Mouse (Mus musculus): Measurements from ENCODE around the gene Nbeal2. TPM values are rescaled to one million over a fixed set of nuclear protein-coding genes. Genes with fewer than 3 reads are reported as not detected.

Gene Nbeal2
- polyA plus RNA-seq, 1 experiment from 2014 or later, result 4.8 TPM

DNA sequence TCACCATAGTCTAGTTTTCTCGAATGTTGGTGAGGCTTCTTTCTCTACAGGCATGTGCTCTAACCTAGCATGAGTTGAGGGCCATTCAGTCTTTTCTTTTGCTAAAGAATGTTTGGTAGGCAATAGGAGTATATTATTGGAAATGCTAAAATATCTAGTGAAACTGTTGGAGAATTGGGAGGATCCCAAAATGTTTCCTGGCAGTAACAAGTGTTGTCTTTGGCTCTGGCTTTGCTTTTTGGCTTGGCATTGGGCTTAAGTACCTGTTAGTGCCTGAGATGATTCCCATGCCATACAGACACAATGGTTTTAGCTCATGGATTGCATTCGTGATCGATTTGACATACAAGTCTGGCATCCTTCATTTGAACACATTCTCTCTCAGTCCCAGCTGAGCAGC lies 42.5 kb downstream of the Nbeal2 start:
- no peak for ATAC-seq (ENCODE audit: low read depth)
- Histone ChIP-seq H3K27ac (ENCODE audit: low read depth, low read length) (no peak overlapping the region), H3K4me1 (ENCODE audit: control insufficient read depth, insufficient read depth, low read length) (no peaks in the 10 kb centered on the region), H3K4me2 (ENCODE audit: low read depth, low read length) (no peak overlapping the region), H3K36me3 (ENCODE audit: control insufficient read depth, insufficient read depth, low read length) (peaks cover 26% of the 10 kb centered on the region), H3K9me3 (ENCODE audit: control insufficient read depth, low read length) (no peaks in the 10 kb centered on the region), H3K27me3 (ENCODE audit: control insufficient read depth, insufficient read depth, low read length) (no peaks in the 10 kb centered on the region), H3K4me3 (ENCODE audit: low read depth, low read length) (no peak overlapping the region), H3K9ac (replicated peaks; ENCODE audit: low read depth, low read length) (no peak overlapping the region)
- WGBS, result 85% methylated on average over 3 of the region's 3 CpGs

DNA sequence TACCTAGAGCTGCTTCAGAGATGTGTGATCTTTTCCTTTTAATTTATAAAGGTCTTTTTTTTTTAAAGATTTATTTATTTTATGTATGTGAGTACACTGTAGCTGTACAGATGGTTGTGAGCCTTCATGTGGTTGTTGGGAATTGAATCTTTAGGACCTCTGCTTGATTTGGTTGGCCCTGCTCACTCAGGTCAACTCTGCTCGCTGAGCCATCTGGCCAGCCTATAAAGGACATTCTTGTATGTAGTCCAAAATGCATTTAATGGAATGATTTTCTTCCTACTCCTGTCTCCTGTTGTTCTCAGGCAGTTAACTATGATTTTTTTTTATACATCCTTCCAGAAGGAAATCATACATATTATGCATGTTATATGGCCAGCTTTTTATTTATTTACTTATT lies 70.4 kb downstream of the Nbeal2 start:
- Histone ChIP-seq H3K9me3 (ENCODE audit: control insufficient read depth, low read length) (no peaks in the 10 kb centered on the region), H3K9ac (replicated peaks; ENCODE audit: low read depth, low read length) (no peak overlapping the region), H3K36me3 (ENCODE audit: control insufficient read depth, insufficient read depth, low read length) (peaks cover 3% of the 10 kb centered on the region; the same call in 1 of the 2 replicates), H3K27me3 (ENCODE audit: control insufficient read depth, insufficient read depth, low read length) (no peaks in the 10 kb centered on the region), H3K4me3 (ENCODE audit: low read depth, low read length) (no peak overlapping the region), H3K27ac (ENCODE audit: low read depth, low read length) (no peak overlapping the region), H3K4me2 (ENCODE audit: low read depth, low read length) (no peak overlapping the region), H3K4me1 (ENCODE audit: control insufficient read depth, insufficient read depth, low read length) (no peaks in the 10 kb centered on the region)
- ATAC-seq (ENCODE audit: low read depth), result no peak
- 86% methylated on average over 1 of the region's 1 CpGs for WGBS

GRCm38 (mm10) chr9:110582161-110582560 lies 71.8 kb downstream of the Nbeal2 start:
- 87% methylated on average over 2 of the region's 2 CpGs for WGBS
- Histone ChIP-seq H3K4me1 (ENCODE audit: control insufficient read depth, insufficient read depth, low read length) (no peaks in the 10 kb centered on the region), H3K4me3 (ENCODE audit: low read depth, low read length) (no peak overlapping the region)

More at GRCm38 (mm10) chr9:110582161-110582560, 71.8 kb downstream of the Nbeal2 start:
- no peak overlapping the region for H3K27ac ChIP-seq (ENCODE audit: low read depth, low read length)
- no peak overlapping the region for H3K9ac ChIP-seq (replicated peaks; ENCODE audit: low read depth, low read length)
- peaks cover 6% of the 10 kb centered on the region for H3K36me3 ChIP-seq (ENCODE audit: control insufficient read depth, insufficient read depth, low read length)
- no peaks in the 10 kb centered on the region for H3K27me3 ChIP-seq (ENCODE audit: control insufficient read depth, insufficient read depth, low read length)
- no peak overlapping the region for H3K4me2 ChIP-seq (ENCODE audit: low read depth, low read length)
- H3K9me3 ChIP-seq (ENCODE audit: control insufficient read depth, low read length), result no peaks in the 10 kb centered on the region
- ATAC-seq (ENCODE audit: low read depth), result no peak

Small RNA genes within 50 kb of the gene (microRNA-seq; reads per million reads assigned to microRNA genes)
- gene Mir8107, result not detected

Other genes starting within 250 kb of the Nbeal2 start
- 25.3 TPM in 2 replicates for gene Ptpn23, start 245.9 kb downstream of the Nbeal2 start, polyA plus RNA-seq (2014; fragmentation: Nextera tagmentation; extraction: Ambion mirVana)
- 0.23 and 1.6 TPM in 2 replicates for gene Ngp, start 234.4 kb downstream of the Nbeal2 start, polyA plus RNA-seq (2014; fragmentation: Nextera tagmentation; extraction: Ambion mirVana)
- gene Klhl18, start 177.5 kb downstream of the Nbeal2 start, polyA plus RNA-seq (2014; fragmentation: Nextera tagmentation; extraction: Ambion mirVana), result 24.1 and 24.3 TPM in 2 replicates
- 3.5 and 3.7 TPM in 2 replicates for gene Kif9, start 177.2 kb downstream of the Nbeal2 start, polyA plus RNA-seq (2014; fragmentation: Nextera tagmentation; extraction: Ambion mirVana)
- 56.6 and 61.2 TPM in 2 replicates for gene Setd2, start 121.6 kb downstream of the Nbeal2 start, polyA plus RNA-seq (2014; fragmentation: Nextera tagmentation; extraction: Ambion mirVana)
- 14.1 and 21.4 TPM in 2 replicates for gene Nradd, start 29.7 kb downstream of the Nbeal2 start, polyA plus RNA-seq (2014; fragmentation: Nextera tagmentation; extraction: Ambion mirVana)
- gene Ccdc12, start 2.3 kb upstream of the Nbeal2 start, polyA plus RNA-seq (2014; fragmentation: Nextera tagmentation; extraction: Ambion mirVana), result 101 and 112 TPM in 2 replicates
- 0.50 and 0.66 TPM in 2 replicates for gene Myl3, start 87.7 kb upstream of the Nbeal2 start, polyA plus RNA-seq (2014; fragmentation: Nextera tagmentation; extraction: Ambion mirVana)
- 5.2 and 11.3 TPM in 2 replicates for gene Pth1r, start 93.0 kb upstream of the Nbeal2 start, polyA plus RNA-seq (2014; fragmentation: Nextera tagmentation; extraction: Ambion mirVana)
- gene Prss42, start 144.0 kb upstream of the Nbeal2 start, polyA plus RNA-seq (2014; fragmentation: Nextera tagmentation; extraction: Ambion mirVana), result not detected in 2 replicates
- gene Prss44, start 159.8 kb upstream of the Nbeal2 start, polyA plus RNA-seq (2014; fragmentation: Nextera tagmentation; extraction: Ambion mirVana), result not detected in 2 replicates
- not detected in 2 replicates for gene Prss43, start 172.5 kb upstream of the Nbeal2 start, polyA plus RNA-seq (2014; fragmentation: Nextera tagmentation; extraction: Ambion mirVana)
- not detected in 2 replicates for gene Prss45, start 180.4 kb upstream of the Nbeal2 start, polyA plus RNA-seq (2014; fragmentation: Nextera tagmentation; extraction: Ambion mirVana)
- not detected in 2 replicates for gene Prss46, start 190.3 kb upstream of the Nbeal2 start, polyA plus RNA-seq (2014; fragmentation: Nextera tagmentation; extraction: Ambion mirVana)
- 0.24 and 0.43 TPM in 2 replicates for gene Prss50, start 203.8 kb upstream of the Nbeal2 start, polyA plus RNA-seq (2014; fragmentation: Nextera tagmentation; extraction: Ambion mirVana)
- gene Als2cl, start 225.7 kb upstream of the Nbeal2 start, polyA plus RNA-seq (2014; fragmentation: Nextera tagmentation; extraction: Ambion mirVana), result 1.5 and 2.6 TPM in 2 replicates
- 1.3 and 3.1 TPM in 2 replicates for gene Tmie, start 226.0 kb upstream of the Nbeal2 start, polyA plus RNA-seq (2014; fragmentation: Nextera tagmentation; extraction: Ambion mirVana)

All from neural tube, embryonic 14.5 days (tissue).